ENCODE assay signal across 8 mouse cellular contexts in genomic region chr1:125663104-125663503, GRCm38 (mm10). TPM values are rescaled to one million over a fixed set of nuclear protein-coding genes. Genes with fewer than 3 reads are reported as not detected.
A peak's percentile ranks its signal among the peaks of the same experiment; 100 is the strongest.
DNase-seq lines count a peak whose midpoint lies in the region; ATAC-seq and TF ChIP-seq lines count a peak whose summit lies in the region.

No protein-coding gene starts in this region.

- no peak for TF ChIP-seq POLR2A in small intestine, adult 2 months (IDR thresholded peaks at IDR 0.05; ENCODE audit: low read depth, low read length)

- H3K4me2 ChIP-seq in heart, embryonic 15.5 days: no peak overlapping the region
- H3K4me2 ChIP-seq in liver, embryonic 11.5 days: no peak overlapping the region

- H3K4me1 ChIP-seq in heart, embryonic 10.5 days: peaks cover 3% of the 10 kb centered on the region; the same call in 1 of the 2 replicates
- peaks cover 8% of the 10 kb centered on the region for H3K4me1 ChIP-seq in heart, embryonic 15.5 days (replicated peaks)
- H3K4me1 ChIP-seq in liver, embryonic 11.5 days (replicated peaks; ENCODE audit: control insufficient read depth, insufficient read depth, low read length): 0 out of 2 replicates have a peak, but pooled peaks cover 3% of the 10 kb centered on the region
- H3K4me1 ChIP-seq in small intestine, adult 2 months (ENCODE audit: control insufficient read depth, insufficient read depth, insufficient read length, low read length): peaks cover 7% of the 10 kb centered on the region; the same call in 1 of the 2 replicates
- no peaks in the 10 kb centered on the region for H3K4me1 ChIP-seq in limb, embryonic 10.5 days

- DNase-seq in heart, adult 11 months: peak; percentile 98
- no peak for DNase-seq in heart, embryonic 10.5 days (ENCODE audit: low spot score)
- no peak for DNase-seq in liver, embryonic 11.5 days (ENCODE audit: low spot score)
- DNase-seq in limb, embryonic 10.5 days (ENCODE audit: low spot score): no peak
- no peak for DNase-seq in frontal cortex, adult 2 months (ENCODE audit: extremely low spot score in 1 of 2, low spot score in 1 of 2)

- H3K9ac ChIP-seq in heart, embryonic 15.5 days: no peak overlapping the region
- H3K9ac ChIP-seq in liver, embryonic 11.5 days (ENCODE audit: low read depth, low read length): no peak overlapping the region

- TF ChIP-seq CTCF in small intestine, adult 2 months (IDR thresholded peaks at IDR 0.05; ENCODE audit: extremely low read depth, insufficient read length, insufficient replicate concordance, low read depth, low read length): no peak

- no peaks in the 10 kb centered on the region for H3K27me3 ChIP-seq in heart, embryonic 10.5 days (ENCODE audit: insufficient read depth, poor library complexity, severe bottlenecking)
- no peaks in the 10 kb centered on the region for H3K27me3 ChIP-seq in heart, embryonic 15.5 days
- H3K27me3 ChIP-seq in liver, embryonic 11.5 days (replicated peaks; ENCODE audit: control insufficient read depth, insufficient read depth, low read length): no peaks in the 10 kb centered on the region
- no peaks in the 10 kb centered on the region for H3K27me3 ChIP-seq in small intestine, adult 2 months (ENCODE audit: control insufficient read depth, insufficient read depth, low read length)
- no peaks in the 10 kb centered on the region for H3K27me3 ChIP-seq in limb, embryonic 10.5 days (ENCODE audit: low read depth, poor library complexity, severe bottlenecking)

- H3K27ac ChIP-seq in heart, embryonic 10.5 days: no peak overlapping the region
- H3K27ac ChIP-seq in heart, embryonic 15.5 days: peak overlapping the region; percentile 55
- no peak overlapping the region for H3K27ac ChIP-seq in liver, embryonic 11.5 days (ENCODE audit: low read depth, low read length)
- peak overlapping the region; percentile 99 for H3K27ac ChIP-seq in small intestine, adult 2 months (ENCODE audit: insufficient read depth, low read depth, low read length)
- no peak overlapping the region for H3K27ac ChIP-seq in limb, embryonic 10.5 days

- no peaks in the 10 kb centered on the region for H3K9me3 ChIP-seq in heart, embryonic 10.5 days
- H3K9me3 ChIP-seq in heart, embryonic 15.5 days (replicated peaks): no peaks in the 10 kb centered on the region
- H3K9me3 ChIP-seq in liver, embryonic 11.5 days (ENCODE audit: control insufficient read depth, low read length): no peaks in the 10 kb centered on the region
- no peaks in the 10 kb centered on the region for H3K9me3 ChIP-seq in limb, embryonic 10.5 days (replicated peaks)

- 27% methylated on average over 4 of the region's 4 CpGs for WGBS in heart, embryonic 10.5 days
- 16% methylated on average over 4 of the region's 4 CpGs for WGBS in heart, embryonic 15.5 days
- WGBS in liver, embryonic 11.5 days: 32% methylated on average over 4 of the region's 4 CpGs
- WGBS in small intestine, adult 2 months: 5% methylated on average over 4 of the region's 4 CpGs
- 78% methylated on average over 4 of the region's 4 CpGs for WGBS in limb, embryonic 10.5 days

- peak; percentile 81 for ATAC-seq in heart, embryonic 15.5 days (replicated peaks; ENCODE audit: insufficient number of reproducible peaks, insufficient read depth, low FRiP score, low read depth)
- ATAC-seq in liver, embryonic 11.5 days (replicated peaks; ENCODE audit: low FRiP score): peak; percentile 62
- no peak for ATAC-seq in erythroblast, adult 5-6 weeks (replicated peaks; ENCODE audit: low FRiP score, poor library complexity, severe bottlenecking)

- H3K4me3 ChIP-seq in heart, embryonic 10.5 days: no peak overlapping the region
- H3K4me3 ChIP-seq in heart, embryonic 15.5 days: no peak overlapping the region
- H3K4me3 ChIP-seq in liver, embryonic 11.5 days (ENCODE audit: low read depth, low read length): no peak overlapping the region
- H3K4me3 ChIP-seq in small intestine, adult 2 months (ENCODE audit: low read depth, low read length): no peak overlapping the region
- H3K4me3 ChIP-seq in limb, embryonic 10.5 days: no peak overlapping the region

- H3K36me3 ChIP-seq in heart, embryonic 10.5 days: no peaks in the 10 kb centered on the region
- no peaks in the 10 kb centered on the region for H3K36me3 ChIP-seq in heart, embryonic 15.5 days
- no peaks in the 10 kb centered on the region for H3K36me3 ChIP-seq in liver, embryonic 11.5 days (ENCODE audit: control insufficient read depth, insufficient read depth, low read length)
- H3K36me3 ChIP-seq in small intestine, adult 2 months (ENCODE audit: control insufficient read depth, insufficient read depth, low read length): no peaks in the 10 kb centered on the region
- H3K36me3 ChIP-seq in limb, embryonic 10.5 days: no peaks in the 10 kb centered on the region

RNA-seq across cellular contexts. Expression of gene Gpr39, which starts 13.7 kb away (rescaled TPM):
- 3.1 and 4.5 TPM in 2 replicates for polyA plus RNA-seq in heart, embryonic 10.5 days (2016; fragmentation: Nextera tagmentation; extraction: Ambion mirVana)
- polyA plus RNA-seq in heart, embryonic 15.5 days (2015; fragmentation: Nextera tagmentation; extraction: Ambion mirVana): 0.69 and 1.6 TPM in 2 replicates
- polyA plus RNA-seq in liver, embryonic 11.5 days (2014; fragmentation: Nextera tagmentation; extraction: Ambion mirVana): 3.7 and 4.9 TPM in 2 replicates
- polyA plus RNA-seq in small intestine, adult 2 months (2012; rRNA removed): 10.6 and 45.4 TPM in 2 replicates
- total RNA-seq in erythroblast, adult 5-6 weeks (2015; ENCODE audit: low replicate concordance): not detected in 2 replicates
- not detected in 2 replicates for total RNA-seq in erythroblast, adult 5-6 weeks (2017; ENCODE audit: low replicate concordance)
- polyA plus RNA-seq in limb, embryonic 10.5 days (2016; fragmentation: Nextera tagmentation; extraction: Ambion mirVana): 0.34 TPM in 1 of 2 replicates, not detected in the other
- polyA plus RNA-seq in frontal cortex, adult 2 months (2012; rRNA removed): 0.06 and 0.10 TPM in 2 replicates

Comparison
In these comparisons a context has a peak if more than half of its experiments do, and no peak if none do; other contexts are left out.
1. H3K27ac ChIP-seq: peak in heart, embryonic 15.5 days (single experiment) and small intestine, adult 2 months (single experiment); none in heart, embryonic 10.5 days (single experiment), liver, embryonic 11.5 days (single experiment) and limb, embryonic 10.5 days (single experiment).